Mouse (Mus musculus): Measurements from ENCODE around the gene Nkx1-1. TPM values are rescaled to one million over a fixed set of nuclear protein-coding genes. Genes with fewer than 3 reads are reported as not detected.
A peak's percentile ranks its signal among the peaks of the same experiment; 100 is the strongest.

Nkx1-1 gene
- polyA plus RNA-seq, 1 experiment from 2014 or later, result not detected

- H3K27me3 ChIP-seq, result no peaks in the 10 kb centered on the region
- no peak overlapping the region for H3K4me3 ChIP-seq
- H3K36me3 ChIP-seq, result no peaks in the 10 kb centered on the region
- ATAC-seq (replicated peaks; ENCODE audit: insufficient number of reproducible peaks, insufficient read depth, low FRiP score, low read depth), result no peak
- WGBS, result 86% methylated on average over 7 of the region's 7 CpGs
- H3K27ac ChIP-seq, result no peak overlapping the region
- H3K9ac ChIP-seq, result no peak overlapping the region
- no peaks in the 10 kb centered on the region for H3K9me3 ChIP-seq (replicated peaks)
- no peak overlapping the region for H3K4me2 ChIP-seq
- peaks cover 16% of the 10 kb centered on the region for H3K4me1 ChIP-seq (replicated peaks)
Observed at GRCm38 (mm10) chr5:33396828-33397227, 36.9 kb downstream of the Nkx1-1 start.

- H3K4me3 ChIP-seq, result no peak overlapping the region
- H3K4me2 ChIP-seq, result no peak overlapping the region
- H3K27me3 ChIP-seq, result no peaks in the 10 kb centered on the region
- H3K27ac ChIP-seq, result no peak overlapping the region
- peaks cover 3% of the 10 kb centered on the region; the same call in 1 of the 2 replicates for H3K36me3 ChIP-seq
- ATAC-seq (replicated peaks; ENCODE audit: insufficient number of reproducible peaks, insufficient read depth, low FRiP score, low read depth), result no peak
- H3K4me1 ChIP-seq (replicated peaks), result peaks cover 12% of the 10 kb centered on the region
- WGBS, result 86% methylated on average over 11 of the region's 11 CpGs
- H3K9ac ChIP-seq, result no peak overlapping the region
- no peaks in the 10 kb centered on the region for H3K9me3 ChIP-seq (replicated peaks)
Observed at GRCm38 (mm10) chr5:33395693-33396092, 38.1 kb downstream of the Nkx1-1 start.

GRCm38 (mm10) chr5:33393803-33394202, 40.0 kb downstream of the Nkx1-1 start:
- no peak overlapping the region for H3K4me2 ChIP-seq
- no peak overlapping the region for H3K27ac ChIP-seq
- H3K4me1 ChIP-seq (replicated peaks), result no peaks in the 10 kb centered on the region
- peaks cover 3% of the 10 kb centered on the region; the same call in 1 of the 2 replicates for H3K36me3 ChIP-seq
- 15% methylated on average over 7 of the region's 7 CpGs for WGBS
- no peak overlapping the region for H3K4me3 ChIP-seq
- no peak overlapping the region for H3K9ac ChIP-seq
- 0 out of 2 replicates have a peak, but pooled peaks have one; percentile 35 for ATAC-seq (replicated peaks; ENCODE audit: insufficient number of reproducible peaks, insufficient read depth, low FRiP score, low read depth)
- no peaks in the 10 kb centered on the region for H3K9me3 ChIP-seq (replicated peaks)
- no peaks in the 10 kb centered on the region for H3K27me3 ChIP-seq

- 70% methylated on average over 11 of the region's 11 CpGs for WGBS
- no peaks in the 10 kb centered on the region for H3K27me3 ChIP-seq
- H3K36me3 ChIP-seq, result peaks cover 7% of the 10 kb centered on the region; the same call in 1 of the 2 replicates
- no peak overlapping the region for H3K27ac ChIP-seq
- H3K4me3 ChIP-seq, result no peak overlapping the region
- H3K4me2 ChIP-seq, result no peak overlapping the region
- H3K9ac ChIP-seq, result no peak overlapping the region
- no peaks in the 10 kb centered on the region for H3K4me1 ChIP-seq (replicated peaks)
- no peaks in the 10 kb centered on the region for H3K9me3 ChIP-seq (replicated peaks)
- no peak for ATAC-seq (replicated peaks; ENCODE audit: insufficient number of reproducible peaks, insufficient read depth, low FRiP score, low read depth)
Observed at GRCm38 (mm10) chr5:33387550-33387949, 46.2 kb downstream of the Nkx1-1 start.

Other genes with a start within 250 kb of the Nkx1-1 start
- gene Spon2, start 215.5 kb downstream of the Nkx1-1 start, polyA plus RNA-seq (2015; fragmentation: Nextera tagmentation; extraction: Ambion mirVana), result 59.7 and 67.2 TPM in 2 replicates
- 190 and 256 TPM in 2 replicates for gene Ctbp1, start 159.0 kb downstream of the Nkx1-1 start, polyA plus RNA-seq (2015; fragmentation: Nextera tagmentation; extraction: Ambion mirVana)
- gene Maea, start 98.5 kb downstream of the Nkx1-1 start, polyA plus RNA-seq (2015; fragmentation: Nextera tagmentation; extraction: Ambion mirVana), result 120 and 123 TPM in 2 replicates
- gene Uvssa, start 55.4 kb downstream of the Nkx1-1 start, polyA plus RNA-seq (2015; fragmentation: Nextera tagmentation; extraction: Ambion mirVana), result 3.8 and 5.2 TPM in 2 replicates
- gene Fam53a, start 195.7 kb upstream of the Nkx1-1 start, polyA plus RNA-seq (2015; fragmentation: Nextera tagmentation; extraction: Ambion mirVana), result 45.3 and 51.4 TPM in 2 replicates
- gene Gm9903, start 195.9 kb upstream of the Nkx1-1 start, polyA plus RNA-seq (2015; fragmentation: Nextera tagmentation; extraction: Ambion mirVana), result 0.74 and 1.0 TPM in 2 replicates
- gene Slbp, start 218.6 kb upstream of the Nkx1-1 start, polyA plus RNA-seq (2015; fragmentation: Nextera tagmentation; extraction: Ambion mirVana), result 99.3 and 113 TPM in 2 replicates
- gene Tacc3, start 224.2 kb upstream of the Nkx1-1 start, polyA plus RNA-seq (2015; fragmentation: Nextera tagmentation; extraction: Ambion mirVana), result 107 and 117 TPM in 2 replicates
- gene Tmem129, start 224.4 kb upstream of the Nkx1-1 start, polyA plus RNA-seq (2015; fragmentation: Nextera tagmentation; extraction: Ambion mirVana), result 29.5 and 37.6 TPM in 2 replicates